Mouse (Mus musculus): ENCODE data around the gene Rnf224.
"Not testable (repeated sequence)": the region's sequence is repeated elsewhere in the genome, so short reads cannot be mapped to it uniquely, and the experiment has no call there.

- peak; percentile 58 for TF ChIP-seq CTCF (IDR thresholded peaks at IDR 0.05; ENCODE audit: low read depth)
- not testable (repeated sequence) for TF ChIP-seq EP300 (IDR thresholded peaks at IDR 0.05; ENCODE audit: low read depth)
Measured at GRCm38 (mm10) chr2:25256443-25257109, 20.0 kb upstream of the Rnf224 start.

Measured in liver, embryonic 14.5 days (tissue).